Mouse (Mus musculus): ENCODE results near the gene Inpp5b. TPM values are rescaled to one million over a fixed set of nuclear protein-coding genes. Genes with fewer than 3 reads are reported as not detected.

The Inpp5b gene
- polyA plus RNA-seq, 1 experiment from 2014 or later, result 34.1 TPM

- 97% methylated on average over 21 of the region's 21 CpGs for WGBS
- Histone ChIP-seq H3K36me3 (ENCODE audit: control insufficient read depth, insufficient read depth, low read length) (no peaks in the 10 kb centered on the region; the same call in 1 of the 2 replicates), H3K27ac (ENCODE audit: low read depth, low read length) (no peak overlapping the region), H3K9ac (ENCODE audit: low read length) (no peak overlapping the region), H3K27me3 (ENCODE audit: control insufficient read depth, insufficient read depth, low read length) (no peaks in the 10 kb centered on the region), H3K4me2 (ENCODE audit: low read depth, low read length, severe bottlenecking) (no peak overlapping the region), H3K4me1 (replicated peaks; ENCODE audit: control insufficient read depth, insufficient read depth, low read length) (no peaks in the 10 kb centered on the region), H3K4me3 (ENCODE audit: low read depth, low read length) (no peak overlapping the region), H3K9me3 (ENCODE audit: control insufficient read depth, low read length) (no peaks in the 10 kb centered on the region)
- DNase-seq (ENCODE audit: low spot score) (no peak), ATAC-seq (replicated peaks; ENCODE audit: low FRiP score) (no peak)
Measured at GRCm38 (mm10) chr4:124825371-124825965, 83.8 kb downstream of the Inpp5b start.

GRCm38 (mm10) chr4:124829671-124830070 lies 88.0 kb downstream of the Inpp5b start:
- no peak overlapping the region for H3K9ac ChIP-seq (ENCODE audit: low read length)
- no peak overlapping the region for H3K27ac ChIP-seq (ENCODE audit: low read depth, low read length)
- no peaks in the 10 kb centered on the region for H3K9me3 ChIP-seq (ENCODE audit: control insufficient read depth, low read length)
- no peaks in the 10 kb centered on the region for H3K27me3 ChIP-seq (ENCODE audit: control insufficient read depth, insufficient read depth, low read length)
- no peak overlapping the region for H3K4me2 ChIP-seq (ENCODE audit: low read depth, low read length, severe bottlenecking)
- H3K4me1 ChIP-seq (replicated peaks; ENCODE audit: control insufficient read depth, insufficient read depth, low read length), result no peaks in the 10 kb centered on the region
- H3K36me3 ChIP-seq (ENCODE audit: control insufficient read depth, insufficient read depth, low read length), result no peaks in the 10 kb centered on the region; the same call in 1 of the 2 replicates
- no peak for DNase-seq (ENCODE audit: low spot score)
- ATAC-seq (replicated peaks; ENCODE audit: low FRiP score), result no peak
- H3K4me3 ChIP-seq (ENCODE audit: low read depth, low read length), result no peak overlapping the region
- WGBS, result 88% methylated on average over 5 of the region's 5 CpGs

- H3K4me3 ChIP-seq (ENCODE audit: low read depth, low read length), result no peak overlapping the region
- ATAC-seq (replicated peaks; ENCODE audit: low FRiP score) (no peak), DNase-seq (ENCODE audit: low spot score) (no peak)
- no peaks in the 10 kb centered on the region for H3K4me1 ChIP-seq (replicated peaks; ENCODE audit: control insufficient read depth, insufficient read depth, low read length)
- 95% methylated on average over 10 of the region's 10 CpGs for WGBS
- no peaks in the 10 kb centered on the region for H3K9me3 ChIP-seq (ENCODE audit: control insufficient read depth, low read length)
- no peak overlapping the region for H3K4me2 ChIP-seq (ENCODE audit: low read depth, low read length, severe bottlenecking)
- no peak overlapping the region for H3K9ac ChIP-seq (ENCODE audit: low read length)
- no peaks in the 10 kb centered on the region; the same call in 1 of the 2 replicates for H3K36me3 ChIP-seq (ENCODE audit: control insufficient read depth, insufficient read depth, low read length)
- no peaks in the 10 kb centered on the region for H3K27me3 ChIP-seq (ENCODE audit: control insufficient read depth, insufficient read depth, low read length)
- no peak overlapping the region for H3K27ac ChIP-seq (ENCODE audit: low read depth, low read length)
Measured at GRCm38 (mm10) chr4:124832796-124833195, 91.1 kb downstream of the Inpp5b start.

- H3K9me3 ChIP-seq (ENCODE audit: control insufficient read depth, low read length), result no peaks in the 10 kb centered on the region
- H3K4me3 ChIP-seq (ENCODE audit: low read depth, low read length), result no peak overlapping the region
- H3K36me3 ChIP-seq (ENCODE audit: control insufficient read depth, insufficient read depth, low read length), result peaks cover 10% of the 10 kb centered on the region; the same call in 1 of the 2 replicates
- no peak for DNase-seq (ENCODE audit: low spot score)
- no peak overlapping the region for H3K9ac ChIP-seq (ENCODE audit: low read length)
- WGBS, result 92% methylated on average over 14 of the region's 14 CpGs
- H3K4me2 ChIP-seq (ENCODE audit: low read depth, low read length, severe bottlenecking), result no peak overlapping the region
- H3K27me3 ChIP-seq (ENCODE audit: control insufficient read depth, insufficient read depth, low read length), result no peaks in the 10 kb centered on the region
- ATAC-seq (replicated peaks; ENCODE audit: low FRiP score), result no peak
- H3K4me1 ChIP-seq (replicated peaks; ENCODE audit: control insufficient read depth, insufficient read depth, low read length), result no peaks in the 10 kb centered on the region
- H3K27ac ChIP-seq (ENCODE audit: low read depth, low read length), result no peak overlapping the region
Measured at GRCm38 (mm10) chr4:124838035-124838700, 96.5 kb downstream of the Inpp5b start.

- Histone ChIP-seq H3K9me3 (ENCODE audit: control insufficient read depth, low read length) (no peaks in the 10 kb centered on the region), H3K4me2 (ENCODE audit: low read depth, low read length, severe bottlenecking) (no peak overlapping the region), H3K4me1 (replicated peaks; ENCODE audit: control insufficient read depth, insufficient read depth, low read length) (no peaks in the 10 kb centered on the region), H3K9ac (ENCODE audit: low read length) (no peak overlapping the region), H3K27me3 (ENCODE audit: control insufficient read depth, insufficient read depth, low read length) (no peaks in the 10 kb centered on the region), H3K4me3 (ENCODE audit: low read depth, low read length) (no peak overlapping the region), H3K36me3 (ENCODE audit: control insufficient read depth, insufficient read depth, low read length) (peaks cover 10% of the 10 kb centered on the region; the same call in 1 of the 2 replicates), H3K27ac (ENCODE audit: low read depth, low read length) (no peak overlapping the region)
- 100% methylated on average over 1 of the region's 1 CpGs for WGBS
- DNase-seq (ENCODE audit: low spot score) (no peak), ATAC-seq (replicated peaks; ENCODE audit: low FRiP score) (no peak)
Measured at GRCm38 (mm10) chr4:124840998-124841397, 99.3 kb downstream of the Inpp5b start.

GRCm38 (mm10) chr4:124843493-124843892 lies 101.8 kb downstream of the Inpp5b start:
- no peaks in the 10 kb centered on the region for H3K4me1 ChIP-seq (replicated peaks; ENCODE audit: control insufficient read depth, insufficient read depth, low read length)

GRCm38 (mm10) chr4:124847573-124847972 lies 105.9 kb downstream of the Inpp5b start:
- H3K9ac ChIP-seq (ENCODE audit: low read length), result no peak overlapping the region
- H3K27ac ChIP-seq (ENCODE audit: low read depth, low read length), result no peak overlapping the region
- WGBS, result 10% methylated on average over 8 of the region's 8 CpGs

More at GRCm38 (mm10) chr4:124843493-124843892, 101.8 kb downstream of the Inpp5b start:
- Histone ChIP-seq H3K36me3 (ENCODE audit: control insufficient read depth, insufficient read depth, low read length) (peaks cover 10% of the 10 kb centered on the region; the same call in 1 of the 2 replicates), H3K4me2 (ENCODE audit: low read depth, low read length, severe bottlenecking) (no peak overlapping the region), H3K27ac (ENCODE audit: low read depth, low read length) (no peak overlapping the region), H3K9me3 (ENCODE audit: control insufficient read depth, low read length) (no peaks in the 10 kb centered on the region), H3K27me3 (ENCODE audit: control insufficient read depth, insufficient read depth, low read length) (no peaks in the 10 kb centered on the region), H3K4me3 (ENCODE audit: low read depth, low read length) (no peak overlapping the region), H3K9ac (ENCODE audit: low read length) (no peak overlapping the region)
- peak; percentile 72 for DNase-seq (ENCODE audit: low spot score)
- ATAC-seq (replicated peaks; ENCODE audit: low FRiP score), result 0 out of 2 replicates have a peak, but pooled peaks have one; percentile 50
- WGBS, result 54% methylated on average over 11 of the region's 11 CpGs

GRCm38 (mm10) chr4:124849631-124850260 lies 108.1 kb downstream of the Inpp5b start:
- Histone ChIP-seq H3K27me3 (ENCODE audit: control insufficient read depth, insufficient read depth, low read length) (no peaks in the 10 kb centered on the region), H3K4me1 (replicated peaks; ENCODE audit: control insufficient read depth, insufficient read depth, low read length) (peaks cover 16% of the 10 kb centered on the region; the same call in 1 of the 2 replicates), H3K36me3 (ENCODE audit: control insufficient read depth, insufficient read depth, low read length) (no peaks in the 10 kb centered on the region), H3K4me3 (ENCODE audit: low read depth, low read length) (peak overlapping the region; percentile 99), H3K4me2 (ENCODE audit: low read depth, low read length, severe bottlenecking) (peak overlapping the region; percentile 80), H3K27ac (ENCODE audit: low read depth, low read length) (peak overlapping the region; percentile 90), H3K9me3 (ENCODE audit: control insufficient read depth, low read length) (no peaks in the 10 kb centered on the region), H3K9ac (ENCODE audit: low read length) (peak overlapping the region; percentile 79)
- 1% methylated on average over 24 of the region's 24 CpGs for WGBS
- DNase-seq (ENCODE audit: low spot score) (no peak), ATAC-seq (replicated peaks; ENCODE audit: low FRiP score) (peak; percentile 62)

More at GRCm38 (mm10) chr4:124847573-124847972, 105.9 kb downstream of the Inpp5b start:
- no peak overlapping the region for H3K4me2 ChIP-seq (ENCODE audit: low read depth, low read length, severe bottlenecking)
- DNase-seq (ENCODE audit: low spot score) (peak; percentile 90), ATAC-seq (replicated peaks; ENCODE audit: low FRiP score) (no peak)
- H3K27me3 ChIP-seq (ENCODE audit: control insufficient read depth, insufficient read depth, low read length), result no peaks in the 10 kb centered on the region
- H3K4me3 ChIP-seq (ENCODE audit: low read depth, low read length), result no peak overlapping the region
- H3K4me1 ChIP-seq (replicated peaks; ENCODE audit: control insufficient read depth, insufficient read depth, low read length), result peaks cover 16% of the 10 kb centered on the region; the same call in 1 of the 2 replicates
- H3K9me3 ChIP-seq (ENCODE audit: control insufficient read depth, low read length), result no peaks in the 10 kb centered on the region
- no peaks in the 10 kb centered on the region for H3K36me3 ChIP-seq (ENCODE audit: control insufficient read depth, insufficient read depth, low read length)
